Mouse (Mus musculus) 3T3-L1 (cell line): Measurements from ENCODE around the gene Iba57.

Source experiments
- DNase-seq: peaks from one replicate; pipeline ENCODE4 v3.0.0-alpha.2; 2015; ENCODE audit warnings: low read depth, low spot score

Iba57 gene

DNA sequence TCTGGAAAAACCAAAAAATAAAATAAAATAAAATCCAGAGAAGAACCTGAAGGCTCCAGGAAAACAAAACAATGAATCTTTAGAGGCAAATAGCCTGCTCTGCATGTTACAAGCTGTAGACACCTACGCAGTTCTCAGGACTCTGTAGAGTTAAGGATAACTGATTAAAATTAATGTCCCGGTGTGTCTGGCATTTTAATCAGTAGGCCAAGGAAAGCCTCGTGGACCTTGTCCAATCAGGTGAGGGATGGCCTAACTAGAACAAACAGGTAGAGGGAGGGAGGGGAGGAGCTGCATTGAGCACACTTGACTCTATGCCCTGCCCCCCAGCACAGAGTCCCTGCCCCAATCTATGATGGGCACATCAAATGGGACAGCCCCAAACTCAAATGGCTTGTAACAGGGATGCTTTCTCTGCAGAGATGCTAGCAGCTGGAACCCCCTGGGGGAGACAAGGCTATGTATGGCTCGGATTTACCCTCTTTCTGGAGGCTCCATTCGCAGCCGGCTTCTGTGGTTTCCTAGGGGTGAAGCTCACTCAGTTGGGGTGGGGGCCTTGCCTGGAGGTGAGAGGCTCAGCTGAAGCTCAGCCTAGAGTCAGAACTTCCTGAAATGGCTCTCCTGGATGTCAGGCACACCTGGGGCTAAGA, 10.8 kb upstream of the Iba57 start:
- no peak for DNase-seq

DNA sequence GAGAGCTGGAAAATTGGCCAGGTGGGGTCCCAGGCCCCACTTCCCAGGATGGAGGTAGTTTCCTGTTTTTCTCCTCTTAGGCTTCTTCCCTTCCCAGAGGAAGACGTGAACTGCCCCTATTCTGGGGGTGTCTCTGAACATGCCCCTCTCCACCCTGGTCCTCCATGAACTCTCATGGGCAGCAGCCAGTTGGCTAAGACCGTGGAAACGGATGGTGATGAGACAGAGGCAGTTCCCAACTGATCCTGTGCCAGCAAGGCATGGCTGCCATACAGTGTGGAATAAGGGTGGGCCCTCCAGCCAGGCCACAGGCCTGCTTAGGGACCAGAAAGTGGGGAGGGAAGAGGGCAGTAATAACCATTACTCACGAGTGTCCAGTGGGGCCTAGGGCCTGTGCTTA, 7.0 kb upstream of the Iba57 start:
- DNase-seq: no peak

- no peak for DNase-seq
These were observed 6.3 kb upstream of the Iba57 start for GRCm38 (mm10) chr11:59169807-59170206.

DNA sequence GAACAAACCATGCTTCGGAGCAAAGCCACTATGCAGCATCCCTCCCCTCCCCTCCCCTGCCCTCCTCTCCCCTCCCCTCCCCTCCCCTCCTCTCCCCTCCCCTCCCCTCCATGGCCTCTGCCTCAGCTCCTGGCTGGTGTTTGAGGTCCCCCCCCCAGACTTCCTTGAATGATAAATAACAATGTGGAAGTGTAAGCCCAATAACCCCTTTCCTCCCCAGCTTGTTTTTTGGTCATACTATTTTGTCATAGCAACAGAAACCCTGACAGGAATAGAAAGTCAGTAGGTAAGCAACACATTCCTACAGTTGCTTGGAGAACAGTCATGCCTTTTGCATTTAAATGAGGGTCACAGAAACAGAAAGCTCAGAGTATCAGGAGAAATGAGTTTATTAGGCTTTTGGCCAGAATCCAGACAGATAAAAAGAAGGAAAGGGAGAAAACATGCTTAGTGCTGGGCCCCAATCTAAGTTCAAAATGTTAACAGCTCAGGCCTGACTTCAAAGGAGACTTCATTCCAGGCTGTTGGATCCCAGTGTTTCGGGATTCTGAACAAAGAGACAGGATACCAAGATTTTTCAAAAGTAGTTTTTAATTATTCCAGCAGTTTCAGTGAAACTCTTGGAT, 2.2 kb upstream of the Iba57 start:
- DNase-seq: peak; percentile 33

DNA sequence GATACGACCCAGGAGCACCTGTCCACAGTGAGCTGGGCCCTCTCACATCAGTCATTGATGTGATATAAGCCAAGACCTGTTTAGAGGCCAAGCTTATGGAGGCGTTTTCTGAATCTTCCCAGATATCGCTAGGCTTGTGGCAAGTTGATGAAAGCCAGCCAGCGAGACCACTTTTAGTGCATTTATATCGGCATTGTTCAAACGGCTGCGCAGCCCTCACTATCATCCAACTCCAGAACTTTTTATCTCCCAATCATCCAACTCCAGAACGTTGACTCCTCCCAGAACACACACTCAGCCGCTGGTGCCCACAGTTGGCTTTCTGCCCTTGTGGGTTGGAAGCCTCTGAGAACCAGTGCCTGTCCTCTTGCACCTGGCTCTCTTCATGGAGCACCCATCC, 845 bp upstream of the Iba57 start:
- no peak for DNase-seq

GRCm38 (mm10) chr11:59162443-59163254, 890 bp downstream of the Iba57 start:
- no peak for DNase-seq

- no peak for DNase-seq
These were observed 2.1 kb downstream of the Iba57 start for GRCm38 (mm10) chr11:59161398-59161797.

DNA sequence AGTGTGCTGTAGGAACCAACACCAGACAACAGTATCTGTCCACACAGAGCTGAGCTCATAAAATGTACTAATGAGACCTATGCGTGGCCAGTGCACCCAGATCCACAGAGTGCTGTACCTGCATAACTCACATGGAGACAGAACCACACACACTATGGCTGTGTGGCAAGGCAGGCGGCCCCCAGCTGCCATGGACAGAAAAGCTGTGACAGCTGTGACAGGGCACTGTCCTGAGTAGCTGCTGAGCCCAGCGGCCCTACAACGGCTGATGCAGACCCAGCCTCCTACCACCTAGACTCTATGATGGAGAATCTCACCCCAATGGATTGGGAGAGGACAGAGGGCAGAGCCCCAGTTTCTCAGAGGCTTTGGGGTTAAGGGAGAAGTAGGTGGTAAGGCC, 4.0 kb downstream of the Iba57 start:
- no peak for DNase-seq

- DNase-seq: no peak
These were observed 4.4 kb downstream of the Iba57 start for GRCm38 (mm10) chr11:59159099-59159498.

- DNase-seq: no peak
These were observed 7.6 kb downstream of the Iba57 start for GRCm38 (mm10) chr11:59155900-59156299.

- no peak for DNase-seq
These were observed 9.3 kb downstream of the Iba57 start for GRCm38 (mm10) chr11:59154220-59154619.

DNA sequence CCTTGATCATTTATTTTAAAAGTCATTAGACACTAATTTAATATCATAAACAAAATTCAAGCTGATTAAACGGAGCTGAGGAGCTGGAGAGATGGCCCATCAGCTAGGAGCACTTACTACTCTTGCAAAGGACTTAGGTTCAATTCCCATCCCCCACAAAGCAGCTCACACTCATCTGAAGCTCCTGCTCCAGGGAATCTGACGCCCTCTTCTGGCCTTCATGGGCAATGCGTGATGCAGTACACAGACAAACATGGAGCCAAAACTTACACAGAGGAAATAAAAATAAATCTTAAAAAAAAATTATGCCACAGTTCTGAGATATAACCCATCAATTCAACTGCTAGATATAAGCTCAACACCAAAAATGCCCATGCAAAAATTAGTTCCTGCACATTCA, 11.8 kb downstream of the Iba57 start:
- DNase-seq: no peak

DNA sequence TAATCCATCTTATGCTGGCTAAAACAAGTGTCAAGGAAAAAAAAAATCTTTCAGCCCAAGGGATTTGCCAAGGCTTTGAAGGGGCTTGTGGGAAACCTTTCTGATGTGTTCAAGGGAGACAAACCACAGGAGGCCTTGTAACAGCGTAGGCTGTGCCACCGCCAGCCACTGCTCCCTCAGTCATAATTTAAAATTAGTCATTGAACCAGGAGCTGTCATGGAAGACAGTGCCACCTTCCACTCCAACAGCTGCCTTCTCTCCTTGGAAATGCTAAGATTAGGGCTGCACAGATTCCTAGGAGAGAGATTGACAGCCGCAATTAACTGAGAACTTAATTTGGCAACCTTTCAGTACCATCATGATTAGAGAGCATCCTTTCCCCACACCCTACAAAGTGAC, 14.2 kb downstream of the Iba57 start:
- DNase-seq: no peak

DNA sequence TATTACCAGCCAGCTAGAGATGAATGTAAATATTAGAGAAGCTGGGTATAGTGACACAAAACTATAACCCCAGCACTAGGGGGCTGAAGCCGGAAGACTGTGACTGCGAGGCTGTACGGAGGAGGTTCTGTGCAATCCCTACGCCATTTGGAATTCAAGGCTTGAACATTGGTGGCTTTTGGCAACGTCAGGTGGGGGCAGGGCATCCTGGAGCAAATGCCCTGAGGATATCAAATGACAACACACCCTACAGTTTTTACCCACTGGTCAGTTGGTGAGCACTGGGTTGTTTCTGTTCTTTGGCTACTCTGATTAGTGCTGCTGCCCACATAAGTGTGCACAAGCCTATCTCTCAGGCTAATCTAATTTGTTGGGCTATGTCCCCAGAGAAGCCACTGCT, 20.6 kb downstream of the Iba57 start:
- no peak for DNase-seq

DNA sequence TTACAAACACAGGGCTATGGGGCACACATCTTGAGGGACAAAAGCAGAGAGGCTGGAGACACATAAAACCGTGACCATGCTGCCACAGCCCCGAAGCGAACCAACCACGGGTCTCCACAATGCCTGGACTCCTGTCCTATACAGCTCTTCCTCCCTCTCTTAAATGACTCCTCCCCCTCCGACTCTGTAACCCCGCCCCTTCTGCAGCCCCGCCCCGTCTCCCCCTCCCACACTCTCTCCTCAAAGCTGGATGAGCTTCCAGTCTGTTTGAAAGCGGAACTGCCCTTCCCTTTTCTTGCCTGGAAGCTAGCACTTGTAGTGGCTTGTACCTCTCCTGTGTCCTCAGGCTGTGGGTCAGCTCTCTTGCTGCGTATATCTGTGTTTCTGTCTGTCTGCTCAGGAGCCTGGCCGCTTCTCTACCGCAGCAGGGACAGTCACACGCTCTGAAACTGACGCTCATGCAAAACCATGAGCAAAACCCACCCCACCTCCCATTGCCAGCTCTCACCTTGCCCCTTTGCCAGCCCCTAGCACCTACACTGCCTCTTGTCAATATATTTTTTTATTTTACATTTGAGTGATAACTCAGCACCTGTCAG, 21.7 kb downstream of the Iba57 start:
- DNase-seq: no peak

GRCm38 (mm10) chr11:59138537-59139486, 24.7 kb downstream of the Iba57 start:
- no peak for DNase-seq

DNA sequence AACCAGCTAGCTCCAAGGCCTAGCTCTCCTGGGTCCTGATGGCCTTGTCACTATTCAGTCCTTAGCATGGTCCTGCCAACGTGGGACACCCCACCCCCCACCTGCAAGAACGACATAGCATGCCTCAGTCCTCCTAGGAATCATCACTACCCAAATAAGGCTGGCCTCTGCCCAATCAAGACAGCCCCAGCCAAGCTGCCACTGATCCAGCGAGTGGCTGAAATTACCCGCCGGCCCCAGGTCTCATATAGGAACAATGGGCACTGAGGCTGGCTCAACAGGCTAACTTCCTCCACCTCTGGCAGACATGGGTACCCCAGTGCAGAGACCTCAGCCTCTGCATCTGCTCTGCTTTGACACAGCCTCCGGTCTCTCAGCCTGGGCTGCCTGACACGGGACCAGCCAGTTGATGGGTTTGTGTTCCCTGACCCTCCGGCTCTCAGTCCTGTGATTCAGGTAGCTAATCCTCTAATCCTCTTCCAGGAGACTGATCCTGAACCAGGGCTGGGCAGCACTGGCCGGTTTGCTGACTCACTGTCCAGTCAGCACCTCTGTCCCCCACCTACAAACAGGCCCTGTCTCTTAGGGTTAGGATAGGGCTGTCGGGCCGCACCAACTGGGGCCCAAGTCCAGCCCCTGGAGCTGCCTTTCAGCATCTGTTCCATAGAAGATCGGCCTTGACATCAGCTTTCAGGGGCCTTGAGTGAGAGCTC, 26.4 kb downstream of the Iba57 start:
- DNase-seq: no peak

GRCm38 (mm10) chr11:59135904-59136452, 27.6 kb downstream of the Iba57 start, which contains the start of gene Obscn:
Gene Obscn, minus strand, starts transcription at chr11:59136402.
- DNase-seq: no peak

DNA sequence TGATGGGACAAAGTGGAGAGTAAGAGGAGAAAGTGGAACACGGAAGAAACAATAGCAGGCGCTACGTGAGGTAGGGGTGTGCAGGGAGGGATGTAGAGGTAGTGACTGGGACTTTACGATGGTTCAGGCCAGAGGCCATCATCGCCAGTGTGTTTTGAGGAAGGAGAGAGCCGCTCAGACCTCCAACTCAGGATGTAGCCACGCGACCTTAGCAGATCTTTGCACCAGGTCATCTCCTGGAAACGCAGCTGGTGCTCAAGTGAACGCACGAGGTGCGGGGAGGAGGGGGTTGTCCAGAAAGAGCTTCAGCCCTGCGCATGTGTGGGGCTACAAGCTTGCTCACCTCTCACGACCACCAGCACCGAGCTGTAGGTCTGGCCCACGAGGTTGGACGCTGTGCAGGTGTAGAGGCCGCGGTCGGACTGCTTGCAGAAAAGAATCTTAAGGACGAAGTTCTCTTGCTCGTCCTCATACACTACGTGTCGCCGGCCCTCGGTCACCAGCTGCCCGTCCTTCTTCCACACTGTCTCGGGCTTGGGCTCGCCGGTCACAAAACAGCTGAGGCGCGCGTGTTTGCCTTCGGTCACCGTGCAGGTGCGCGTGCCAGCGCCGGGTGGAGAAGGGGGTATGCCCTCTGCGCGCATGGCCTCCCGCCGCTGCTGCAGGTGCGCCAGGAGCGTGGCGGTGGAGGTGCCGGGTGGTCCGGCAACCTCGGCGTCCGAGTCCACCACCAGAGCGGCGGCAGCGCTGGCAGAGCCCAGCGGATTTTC, 28.3 kb downstream of the Iba57 start:
- no peak for DNase-seq
